In genomic region chr5:130096754-130097153, GRCm38 (mm10) we compare ENCODE assay signal across 10 mouse cellular contexts. TPM values are rescaled to one million over a fixed set of nuclear protein-coding genes. Genes with fewer than 3 reads are reported as not detected.
A peak's percentile ranks its signal among the peaks of the same experiment; 100 is the strongest.
DNase-seq lines count a peak whose midpoint lies in the region; ATAC-seq and TF ChIP-seq lines count a peak whose summit lies in the region.
"Had no signal": no experiment of that assay in that cellular context is flagged by ENCODE, and none has a peak within 500 bp of the region (broad histone marks: within the 10 kb centered on the region; RNA-seq: fewer than 3 reads in every experiment).

No protein-coding gene starts in this region.

- H3K4me1 ChIP-seq in heart, embryonic 11.5 days (ENCODE audit: control insufficient read depth, insufficient read depth, low read length), result peaks cover 11% of the 10 kb centered on the region; the same call in 1 of the 2 replicates
- H3K4me1 ChIP-seq in midbrain, embryonic 14.5 days (ENCODE audit: control insufficient read depth, insufficient read depth, low read length), result no peaks in the 10 kb centered on the region
- no peaks in the 10 kb centered on the region for H3K4me1 ChIP-seq in midbrain, embryonic 15.5 days
- peaks cover 10% of the 10 kb centered on the region for H3K4me1 ChIP-seq in liver, embryonic 11.5 days (replicated peaks; ENCODE audit: control insufficient read depth, insufficient read depth, low read length)
- no peaks in the 10 kb centered on the region for H3K4me1 ChIP-seq in thymus, adult 2 months (replicated peaks; ENCODE audit: control insufficient read depth, insufficient read depth, low read length)

- ATAC-seq in heart, embryonic 11.5 days (replicated peaks; ENCODE audit: insufficient number of reproducible peaks, low FRiP score, low TSS enrichment), result peak; percentile 71; the same call in 1 of the 2 replicates
- no peak for ATAC-seq in midbrain, embryonic 14.5 days (ENCODE audit: low FRiP score, low TSS enrichment)
- ATAC-seq in midbrain, embryonic 15.5 days (replicated peaks), result no peak
- ATAC-seq in liver, embryonic 11.5 days (replicated peaks; ENCODE audit: low FRiP score), result peak; percentile 66; the same call in 1 of the 2 replicates
- ATAC-seq: inflammation-experienced regulatory T-cells, adult 6 months had no signal

- 66% methylated on average over 12 of the region's 12 CpGs for whole genome bisulfite sequencing in heart, embryonic 11.5 days (ENCODE audit: insufficient replicate concordance)
- 56% methylated on average over 12 of the region's 12 CpGs for WGBS in midbrain, embryonic 14.5 days
- 55% methylated on average over 12 of the region's 12 CpGs for WGBS in midbrain, embryonic 15.5 days
- 65% methylated on average over 12 of the region's 12 CpGs for WGBS in liver, embryonic 11.5 days
- 94% methylated on average over 12 of the region's 12 CpGs for WGBS in thymus, adult 2 months

- DNase-seq in heart, adult 8-10 months (ENCODE audit: low spot score), result no peak
- DNase-seq in midbrain, embryonic 14.5 days, result peak; percentile 32
- DNase-seq in liver, embryonic 11.5 days (ENCODE audit: low spot score), result no peak
- DNase-seq in yolk sac, embryonic 10.5 days (ENCODE audit: low spot score), result peak; percentile 23
- no peak for DNase-seq in thymus, adult 2 months
- DNase-seq in gastrocnemius, adult 8-10 months (ENCODE audit: low spot score in 2 of 2), result no peak
- DNase-seq: cerebellum, postnatal 25 days had no signal

- H3K4me3 ChIP-seq in heart, embryonic 11.5 days (ENCODE audit: low read depth, low read length), result no peak overlapping the region
- H3K4me3 ChIP-seq in midbrain, embryonic 14.5 days (replicated peaks; ENCODE audit: low read depth, low read length), result no peak overlapping the region
- no peak overlapping the region for H3K4me3 ChIP-seq in midbrain, embryonic 15.5 days
- no peak overlapping the region for H3K4me3 ChIP-seq in liver, embryonic 11.5 days (ENCODE audit: low read depth, low read length)
- H3K4me3 ChIP-seq in thymus, adult 2 months (ENCODE audit: control insufficient read depth, insufficient read depth, low read length), result no peak overlapping the region

- TF ChIP-seq POLR2A in thymus, adult 2 months (IDR thresholded peaks at IDR 0.05; ENCODE audit: control insufficient read depth, extremely low read depth, insufficient read depth, low read length, poor library complexity), result no peak

- no peaks in the 10 kb centered on the region; the same call in 1 of the 2 replicates for H3K9me3 ChIP-seq in heart, embryonic 11.5 days (replicated peaks; ENCODE audit: control insufficient read depth, low read length)
- H3K9me3 ChIP-seq in midbrain, embryonic 14.5 days (ENCODE audit: control insufficient read depth, low read length), result no peaks in the 10 kb centered on the region
- no peaks in the 10 kb centered on the region for H3K9me3 ChIP-seq in midbrain, embryonic 15.5 days
- H3K9me3 ChIP-seq in liver, embryonic 11.5 days (ENCODE audit: control insufficient read depth, low read length), result no peaks in the 10 kb centered on the region

- TF ChIP-seq CTCF in thymus, adult 2 months (IDR thresholded peaks at IDR 0.05; ENCODE audit: borderline replicate concordance, control insufficient read depth, extremely low read depth, insufficient read depth, low read length, poor library complexity), result no peak

- H3K27me3 ChIP-seq in heart, embryonic 11.5 days (ENCODE audit: control insufficient read depth, insufficient read depth, low read length), result no peaks in the 10 kb centered on the region
- no peaks in the 10 kb centered on the region for H3K27me3 ChIP-seq in midbrain, embryonic 14.5 days (ENCODE audit: control insufficient read depth, insufficient read depth, low read length)
- no peaks in the 10 kb centered on the region for H3K27me3 ChIP-seq in midbrain, embryonic 15.5 days (replicated peaks)
- H3K27me3 ChIP-seq in liver, embryonic 11.5 days (replicated peaks; ENCODE audit: control insufficient read depth, insufficient read depth, low read length), result no peaks in the 10 kb centered on the region
- no peaks in the 10 kb centered on the region for H3K27me3 ChIP-seq in thymus, adult 2 months (ENCODE audit: control insufficient read depth, insufficient read depth, low read length)

- H3K36me3 ChIP-seq in heart, embryonic 11.5 days (ENCODE audit: control insufficient read depth, insufficient read depth, low read length), result no peaks in the 10 kb centered on the region
- peaks cover 3% of the 10 kb centered on the region; the same call in 1 of the 2 replicates for H3K36me3 ChIP-seq in midbrain, embryonic 14.5 days (ENCODE audit: control insufficient read depth, insufficient read depth, low read length)
- H3K36me3 ChIP-seq in midbrain, embryonic 15.5 days (replicated peaks), result no peaks in the 10 kb centered on the region; the same call in 1 of the 2 replicates
- peaks cover 2% of the 10 kb centered on the region; the same call in 1 of the 2 replicates for H3K36me3 ChIP-seq in liver, embryonic 11.5 days (ENCODE audit: control insufficient read depth, insufficient read depth, low read length)
- no peaks in the 10 kb centered on the region for H3K36me3 ChIP-seq in thymus, adult 2 months (ENCODE audit: control insufficient read depth, insufficient read depth, low read length)

- H3K9ac ChIP-seq in heart, embryonic 11.5 days (ENCODE audit: low read depth, low read length), result no peak overlapping the region
- no peak overlapping the region for H3K9ac ChIP-seq in midbrain, embryonic 14.5 days (replicated peaks; ENCODE audit: low read length)
- H3K9ac ChIP-seq in midbrain, embryonic 15.5 days, result no peak overlapping the region
- H3K9ac ChIP-seq in liver, embryonic 11.5 days (ENCODE audit: low read depth, low read length), result no peak overlapping the region

- no peak overlapping the region for H3K27ac ChIP-seq in heart, embryonic 11.5 days (ENCODE audit: low read depth, low read length)
- no peak overlapping the region for H3K27ac ChIP-seq in midbrain, embryonic 14.5 days (replicated peaks; ENCODE audit: low read depth, low read length)
- no peak overlapping the region for H3K27ac ChIP-seq in midbrain, embryonic 15.5 days
- H3K27ac ChIP-seq in liver, embryonic 11.5 days (ENCODE audit: low read depth, low read length), result no peak overlapping the region
- H3K27ac ChIP-seq in thymus, adult 2 months (ENCODE audit: control insufficient read depth, insufficient read depth, low read length), result no peak overlapping the region

- no peak overlapping the region for H3K4me2 ChIP-seq in heart, embryonic 11.5 days
- H3K4me2 ChIP-seq in midbrain, embryonic 14.5 days (ENCODE audit: low read length), result no peak overlapping the region
- no peak overlapping the region for H3K4me2 ChIP-seq in midbrain, embryonic 15.5 days
- no peak overlapping the region for H3K4me2 ChIP-seq in liver, embryonic 11.5 days

RNA-seq across cellular contexts. Expression of gene Tpst1, which starts 23.6 kb away (rescaled TPM):
- 28.1 and 28.8 TPM in 2 replicates for polyA plus RNA-seq in heart, embryonic 11.5 days (2014; fragmentation: Nextera tagmentation; extraction: Ambion mirVana)
- 10 to 100 TPM in 1 of 4 experiments, 1 to 10 TPM in 3; 8.2 to 10.6 (median 9.3) TPM for total RNA-seq in heart, adult 8-10 months (2022)
- 41.5 and 55.8 TPM in 2 replicates for polyA plus RNA-seq in midbrain, embryonic 14.5 days (2014; fragmentation: Nextera tagmentation; extraction: Ambion mirVana)
- 54.7 and 59.4 TPM in 2 replicates for polyA plus RNA-seq in midbrain, embryonic 15.5 days (2015; fragmentation: Nextera tagmentation; extraction: Ambion mirVana)
- polyA plus RNA-seq in liver, embryonic 11.5 days (2014; fragmentation: Nextera tagmentation; extraction: Ambion mirVana), result 54.0 and 58.2 TPM in 2 replicates
- 8.4 and 9.5 TPM in 2 replicates for polyA plus RNA-seq in thymus, adult 2 months (2012; rRNA removed)
- total RNA-seq in gastrocnemius, adult 8-10 months (2022), result 1 to 10 TPM; 3.7 to 4.5 (median 4.0) TPM

RNA-seq across cellular contexts. Expression of gene Kctd7, which starts 47.9 kb away (rescaled TPM):
- polyA plus RNA-seq in heart, embryonic 11.5 days (2014; fragmentation: Nextera tagmentation; extraction: Ambion mirVana), result 3.0 and 5.5 TPM in 2 replicates
- 1 to 10 TPM; 2.1 to 3.6 (median 3.1) TPM for total RNA-seq in heart, adult 8-10 months (2022)
- 14.8 and 15.5 TPM in 2 replicates for polyA plus RNA-seq in midbrain, embryonic 14.5 days (2014; fragmentation: Nextera tagmentation; extraction: Ambion mirVana)
- polyA plus RNA-seq in midbrain, embryonic 15.5 days (2015; fragmentation: Nextera tagmentation; extraction: Ambion mirVana), result 18.0 and 19.9 TPM in 2 replicates
- polyA plus RNA-seq in liver, embryonic 11.5 days (2014; fragmentation: Nextera tagmentation; extraction: Ambion mirVana), result 8.5 TPM in 2 replicates
- polyA plus RNA-seq in thymus, adult 2 months (2012; rRNA removed), result 6.9 and 7.9 TPM in 2 replicates
- total RNA-seq in gastrocnemius, adult 8-10 months (2022), result 1 to 10 TPM; 2.0 to 4.1 (median 3.5) TPM

Comparison
In these comparisons a context has a peak if more than half of its experiments do, and no peak if none do; other contexts are left out.
1. ATAC-seq: peak in heart, embryonic 11.5 days (single experiment) and liver, embryonic 11.5 days (single experiment); none in midbrain, embryonic 14.5 days (single experiment) and midbrain, embryonic 15.5 days (single experiment).
2. DNase-seq: peak in midbrain, embryonic 14.5 days (single experiment) and yolk sac, embryonic 10.5 days (single experiment); none in heart, adult 8-10 months (single experiment), liver, embryonic 11.5 days (single experiment), thymus, adult 2 months (single experiment) and gastrocnemius, adult 8-10 months (0 of 2).